Mouse (Mus musculus) stomach, postnatal 0 days (tissue): ENCODE results near the gene Mvp. TPM values are rescaled to one million over a fixed set of nuclear protein-coding genes. Genes with fewer than 3 reads are reported as not detected.
A peak's percentile ranks its signal among the peaks of the same experiment; 100 is the strongest.

Source experiments
- ATAC-seq: fragments of 200-750 bp; cut with Nextera tagmentation; 2 replicates; pipeline ENCODE4 v1.8.0; 2017; ENCODE audit not compliant: low FRiP score, low TSS enrichment
- DNase-seq: peaks from one replicate; pipeline ENCODE4 v3.0.0-alpha.2; 2016; ENCODE audit warnings: low spot score
- H3K27ac ChIP-seq: fragments of 300-500 bp; sonication (generic); replicated peaks from 2 replicates; pipeline ENCODE4 v1.5.1; 2014; ENCODE audit warnings: mild to moderate bottlenecking, control low read depth
- H3K27me3 ChIP-seq: fragments of 300-500 bp; sonication (generic); 2 replicates; pipeline ENCODE4 v1.6.1; 2014; ENCODE audit warnings: low read length; ENCODE audit not compliant: control insufficient read depth, insufficient read depth
- H3K36me3 ChIP-seq: fragments of 300-500 bp; sonication (generic); 2 replicates; pipeline ENCODE4 v1.6.1; 2014; ENCODE audit warnings: low read length, mixed read lengths; ENCODE audit not compliant: control insufficient read depth, insufficient read depth
- H3K4me1 ChIP-seq: fragments of 300-500 bp; sonication (generic); replicated peaks from 2 replicates; pipeline ENCODE4 v1.6.1; 2014; ENCODE audit warnings: antibody characterized with exemption; ENCODE audit not compliant: control insufficient read depth, insufficient read depth
- H3K4me2 ChIP-seq: fragments of 300-500 bp; sonication (generic); replicated peaks from 2 replicates; pipeline ENCODE4 v1.6.1; 2014; ENCODE audit warnings: low read depth, mild to moderate bottlenecking, control low read depth, moderate library complexity
- H3K4me3 ChIP-seq: fragments of 300-500 bp; sonication (generic); 2 replicates; pipeline ENCODE4 v1.5.1; 2014; ENCODE audit warnings: low read depth, low read length, control low read depth
- H3K9ac ChIP-seq: fragments of 300-500 bp; sonication (generic); 2 replicates; pipeline ENCODE4 v1.6.1; 2014; ENCODE audit warnings: mild to moderate bottlenecking, low read length, control low read depth, mixed read lengths
- H3K9me3 ChIP-seq: fragments of 300-500 bp; sonication (generic); 2 replicates; pipeline ENCODE4 v1.6.1; 2016; ENCODE audit warnings: low read length; ENCODE audit not compliant: control insufficient read depth
- CTCF ChIP-seq: IDR thresholded peaks from 2 replicates; pipeline ENCODE4 v1.5.1; 2016; ENCODE audit warnings: antibody characterized with exemption, low read depth, mild to moderate bottlenecking, moderate library complexity
- EP300 ChIP-seq: optimal IDR thresholded peaks from 2 replicates; pipeline ENCODE3; 2016; ENCODE audit warnings: antibody characterized with exemption
- WGBS: fragments of 180-500 bp; shearing (Covaris S2); extraction: QIAGEN DNeasy Blood & Tissue Kit; methylation state at CpG from one replicate; pipeline ENCODE4 v1.1.7; 2014; 5-methylcytosine and 5-hydroxymethylcytosine counted together
- microRNA-seq: library from miRNA; unstranded; fragments of <30 nt; microRNA quantifications from one replicate; pipeline ENCODE4, GENCODE M21; 2016
- polyA plus RNA-seq: library from polyadenylated mRNA; unstranded; fragments of >200 nt; fragmentation: Nextera tagmentation; extraction: Ambion mirVana; gene quantifications from 2 replicates; pipeline ENCODE4 v1.2.1, GENCODE M21; 2015

Mvp gene
- polyA plus RNA-seq, 1 experiment from 2014 or later = 50.0 TPM

DNA sequence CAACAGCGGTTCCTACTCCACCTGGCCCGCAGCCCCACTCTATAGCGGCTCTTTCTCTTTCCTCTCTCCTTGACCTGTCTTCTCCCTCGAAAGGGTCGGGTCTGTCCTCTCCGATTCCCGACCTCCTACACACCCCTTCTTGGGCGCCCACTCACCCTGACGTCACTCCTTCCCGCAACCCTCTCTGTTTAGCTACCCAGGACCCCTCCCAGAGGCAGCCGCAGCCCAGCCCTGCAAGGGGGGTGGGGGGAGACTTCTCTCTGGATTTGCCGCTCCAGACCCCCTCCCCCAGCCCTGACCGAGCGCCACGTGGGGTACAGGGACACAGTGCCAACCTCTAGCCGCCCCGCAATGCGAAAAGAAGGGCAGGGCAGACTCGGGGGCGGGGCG is 65.0 kb downstream of the Mvp start, which contains the start of gene Asphd1:
TSS of gene Asphd1 (minus strand) at position 180 of the 390 bp plus-strand sequence.
- no peak within 1 kb of the TSS for H3K9ac ChIP-seq
- H3K36me3 ChIP-seq = no peaks in the 10 kb centered on the region
- H3K4me3 ChIP-seq = peak within 1 kb of the TSS; percentile 41
- ATAC-seq (peak; percentile 58), DNase-seq (no peak)
- no peaks in the 10 kb centered on the region for H3K4me1 ChIP-seq
- H3K27me3 ChIP-seq = no peaks in the 10 kb centered on the region
- peak within 1 kb of the TSS; percentile 95 for H3K4me2 ChIP-seq
- no peak for TF ChIP-seq CTCF
- TF ChIP-seq EP300 = no peak
- 2% methylated on average over 21 of the region's 21 CpGs for WGBS
- no peaks in the 10 kb centered on the region for H3K9me3 ChIP-seq
- no peak within 1 kb of the TSS for H3K27ac ChIP-seq

DNA sequence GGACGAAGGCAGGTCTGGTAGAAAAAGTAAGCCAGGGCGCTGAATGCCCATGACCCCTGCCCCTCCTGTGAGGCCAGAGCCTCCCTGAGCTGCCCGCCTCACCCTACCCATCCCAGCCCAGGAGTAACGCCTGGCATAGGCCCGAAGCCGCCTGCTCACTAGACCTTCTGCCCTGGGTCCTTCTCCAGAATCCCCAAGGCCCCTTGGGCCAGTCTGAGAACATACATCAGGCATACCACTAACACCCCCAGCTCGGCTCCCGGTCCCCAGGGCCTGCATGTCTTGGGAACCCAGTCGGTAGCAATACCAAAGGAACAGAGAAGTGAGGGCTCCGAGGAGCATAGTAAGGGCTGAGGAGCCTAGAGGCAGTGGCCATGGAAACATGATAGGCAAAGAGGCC is 65.8 kb downstream of the Mvp start:
- WGBS = 86% methylated on average over 10 of the region's 10 CpGs
- Histone ChIP-seq H3K4me1 (no peaks in the 10 kb centered on the region), H3K36me3 (no peaks in the 10 kb centered on the region), H3K9ac (no peak overlapping the region), H3K27ac (no peak overlapping the region), H3K27me3 (no peaks in the 10 kb centered on the region), H3K4me3 (no peak overlapping the region), H3K4me2 (no peak overlapping the region), H3K9me3 (no peaks in the 10 kb centered on the region)
- ATAC-seq = no peak
- TF ChIP-seq CTCF (no peak), EP300 (no peak)
- DNase-seq = no peak

DNA sequence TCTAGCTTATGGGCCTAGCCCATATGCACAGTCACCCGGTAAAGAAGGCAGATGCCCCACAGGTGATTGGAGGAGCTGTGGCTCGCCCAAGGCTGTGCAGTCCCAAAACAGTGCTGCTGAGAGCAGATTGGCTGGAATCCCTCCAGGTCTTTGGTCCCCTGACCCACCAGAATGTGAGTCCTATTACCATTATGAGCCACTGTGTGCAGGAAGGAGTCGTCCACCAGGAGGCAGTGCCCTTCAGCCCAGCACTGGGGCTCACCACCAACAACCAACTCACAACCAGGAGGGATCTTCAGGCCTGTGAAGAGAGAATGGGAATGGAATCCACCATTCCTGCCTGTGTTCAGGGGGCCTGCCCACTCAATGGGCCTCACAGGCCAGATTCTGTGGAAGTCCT is 67.9 kb downstream of the Mvp start:
- TF ChIP-seq CTCF = peak; percentile 82
- TF ChIP-seq EP300 = no peak
- 0 out of 2 replicates have a peak, but pooled peaks have one; percentile 36 for ATAC-seq

DNA sequence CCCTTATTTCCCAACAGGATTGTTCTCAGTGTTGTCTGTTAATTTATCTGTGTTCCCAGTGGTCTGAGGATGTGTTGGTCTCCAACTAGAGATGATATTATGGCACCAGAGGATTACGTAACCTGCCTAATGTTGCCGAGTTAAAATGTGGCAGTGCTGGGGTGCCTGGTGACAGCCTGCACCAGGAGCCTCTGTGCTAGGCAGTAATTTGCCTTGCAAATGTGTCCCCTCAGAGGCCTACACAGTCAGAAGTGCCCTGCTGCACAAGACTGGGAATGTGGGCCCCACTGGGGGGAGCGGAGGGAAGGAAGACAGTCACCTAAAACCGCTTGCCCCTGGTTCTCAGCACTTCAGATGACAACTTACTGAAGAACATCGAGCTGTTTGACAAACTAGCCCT is 72.6 kb downstream of the Mvp start:
- Histone ChIP-seq H3K36me3 (no peaks in the 10 kb centered on the region), H3K27me3 (no peaks in the 10 kb centered on the region), H3K4me2 (no peak overlapping the region), H3K4me3 (no peak overlapping the region), H3K9me3 (no peaks in the 10 kb centered on the region), H3K27ac (no peak overlapping the region), H3K9ac (no peak overlapping the region), H3K4me1 (no peaks in the 10 kb centered on the region)
- DNase-seq (no peak), ATAC-seq (no peak)
- 83% methylated on average over 5 of the region's 5 CpGs for WGBS
- TF ChIP-seq EP300 (no peak), CTCF (no peak)

More for the DNA sequence above, 67.9 kb downstream of the Mvp start:
- no peaks in the 10 kb centered on the region for H3K27me3 ChIP-seq
- H3K9ac ChIP-seq = no peak overlapping the region
- H3K4me2 ChIP-seq = no peak overlapping the region
- peak; percentile 53 for DNase-seq
- H3K36me3 ChIP-seq = no peaks in the 10 kb centered on the region
- H3K4me1 ChIP-seq = no peaks in the 10 kb centered on the region
- no peak overlapping the region for H3K27ac ChIP-seq
- no peaks in the 10 kb centered on the region for H3K9me3 ChIP-seq
- no peak overlapping the region for H3K4me3 ChIP-seq
- 44% methylated on average over 3 of the region's 3 CpGs for WGBS

DNA sequence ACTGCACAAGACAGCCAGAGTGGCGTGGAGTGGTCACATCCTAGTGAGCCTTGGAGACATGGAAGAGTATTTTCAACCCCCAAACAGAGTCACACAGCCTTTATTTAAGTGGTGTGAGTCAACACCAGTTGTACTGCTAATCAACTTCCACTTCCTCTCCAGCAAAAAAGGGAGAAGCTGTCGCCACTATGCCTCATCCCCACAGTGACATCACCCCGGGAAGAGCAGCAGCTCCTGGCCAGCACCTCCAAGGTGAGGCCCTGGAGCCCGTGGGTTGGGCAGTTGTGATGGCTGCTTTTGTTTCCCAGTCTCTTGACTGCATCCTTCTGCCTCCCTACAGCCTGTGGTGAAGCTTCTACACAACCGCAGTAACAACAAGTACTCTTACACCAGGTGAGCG is 73.2 kb downstream of the Mvp start:
- no peaks in the 10 kb centered on the region for H3K4me1 ChIP-seq
- no peaks in the 10 kb centered on the region for H3K36me3 ChIP-seq
- 52% methylated on average over 6 of the region's 6 CpGs for WGBS
- TF ChIP-seq CTCF (no peak), EP300 (no peak)
- no peaks in the 10 kb centered on the region for H3K9me3 ChIP-seq
- DNase-seq (no peak), ATAC-seq (peak; percentile 36; the same call in 1 of the 2 replicates)
- no peak overlapping the region for H3K9ac ChIP-seq
- no peaks in the 10 kb centered on the region for H3K27me3 ChIP-seq
- H3K4me2 ChIP-seq = no peak overlapping the region
- no peak overlapping the region for H3K4me3 ChIP-seq
- H3K27ac ChIP-seq = no peak overlapping the region

Small RNAs within 50 kb of the gene (microRNA-seq; reads per million reads assigned to microRNA genes)
- not detected for gene Gm44343

Other genes with a start within 250 kb of the Mvp start
- gene Gdpd3, start 248.3 kb downstream of the Mvp start, polyA plus RNA-seq = 51.3 and 53.1 TPM in 2 replicates
- gene Ypel3, start 237.7 kb downstream of the Mvp start, polyA plus RNA-seq = 86.0 and 102 TPM in 2 replicates
- 0.08 and 0.18 TPM in 2 replicates for gene Tbx6, start 233.1 kb downstream of the Mvp start, polyA plus RNA-seq
- gene Ppp4c, start 222.1 kb downstream of the Mvp start, polyA plus RNA-seq = 118 and 122 TPM in 2 replicates
- 0.57 and 0.59 TPM in 2 replicates for gene Fam57b, start 217.0 kb downstream of the Mvp start, polyA plus RNA-seq
- not detected in 2 replicates for gene 4930451I11Rik, start 183.0 kb downstream of the Mvp start, polyA plus RNA-seq
- 0.15 and 0.41 TPM in 2 replicates for gene Doc2a, start 167.2 kb downstream of the Mvp start, polyA plus RNA-seq
- gene Hirip3, start 152.6 kb downstream of the Mvp start, polyA plus RNA-seq = 5.7 and 7.6 TPM in 2 replicates
- 31.0 and 34.4 TPM in 2 replicates for gene Ino80e, start 152.2 kb downstream of the Mvp start, polyA plus RNA-seq
- gene Taok2, start 129.9 kb downstream of the Mvp start, polyA plus RNA-seq = 13.9 TPM in 2 replicates
- gene Tmem219, start 91.7 kb downstream of the Mvp start, polyA plus RNA-seq = 32.9 and 36.3 TPM in 2 replicates
- 9.7 and 10.2 TPM in 2 replicates for gene Kctd13, start 85.7 kb downstream of the Mvp start, polyA plus RNA-seq
- 0.28 and 0.40 TPM in 2 replicates for gene Asphd1, start 65.0 kb downstream of the Mvp start, polyA plus RNA-seq
- 1.5 and 1.6 TPM in 2 replicates for gene Sez6l2, start 64.1 kb downstream of the Mvp start, polyA plus RNA-seq
- 79.3 and 80.4 TPM in 2 replicates for gene Cdipt, start 38.7 kb downstream of the Mvp start, polyA plus RNA-seq
- gene Cdiptos, start 38.5 kb downstream of the Mvp start, polyA plus RNA-seq = 1.5 and 1.7 TPM in 2 replicates
- 0.42 TPM in 1 of 2 replicates, not detected in the other for gene Pagr1b, start 1.9 kb upstream of the Mvp start, polyA plus RNA-seq
- 8.7 and 25.1 TPM in 2 replicates for gene Pagr1a, start 2.7 kb upstream of the Mvp start, polyA plus RNA-seq
- gene Gm42742, start 6.5 kb upstream of the Mvp start, polyA plus RNA-seq = 12.0 and 27.5 TPM in 2 replicates
- gene Prrt2, start 6.6 kb upstream of the Mvp start, polyA plus RNA-seq = 1.7 and 2.9 TPM in 2 replicates
- 21.3 and 25.5 TPM in 2 replicates for gene Maz, start 12.4 kb upstream of the Mvp start, polyA plus RNA-seq
- gene Kif22, start 27.9 kb upstream of the Mvp start, polyA plus RNA-seq = 20.8 and 24.4 TPM in 2 replicates
- gene Zg16, start 72.7 kb upstream of the Mvp start, polyA plus RNA-seq = 1.8 and 2.0 TPM in 2 replicates
- gene AI467606, start 76.7 kb upstream of the Mvp start, polyA plus RNA-seq = 4.0 and 4.1 TPM in 2 replicates
- gene Qprt, start 107.6 kb upstream of the Mvp start, polyA plus RNA-seq = 0.89 and 1.4 TPM in 2 replicates
- 0.21 and 0.22 TPM in 2 replicates for gene Spn, start 123.2 kb upstream of the Mvp start, polyA plus RNA-seq
- 22.8 and 25.2 TPM in 2 replicates for gene Cd2bp2, start 181.4 kb upstream of the Mvp start, polyA plus RNA-seq
- gene Tbc1d10b, start 193.8 kb upstream of the Mvp start, polyA plus RNA-seq = 11.7 and 12.1 TPM in 2 replicates
- gene Mylpf, start 194.3 kb upstream of the Mvp start, polyA plus RNA-seq = 11.7 and 15.9 TPM in 2 replicates
- gene Zfp553, start 218.4 kb upstream of the Mvp start, polyA plus RNA-seq = 11.4 and 12.2 TPM in 2 replicates
- 7.0 and 7.9 TPM in 2 replicates for gene Sept1, start 218.5 kb upstream of the Mvp start, polyA plus RNA-seq
- 27.3 and 29.6 TPM in 2 replicates for gene Zfp771, start 229.7 kb upstream of the Mvp start, polyA plus RNA-seq
- 79.8 and 84.5 TPM in 2 replicates for gene Dctpp1, start 246.1 kb upstream of the Mvp start, polyA plus RNA-seq